Mouse (Mus musculus) spleen, adult 2 months (tissue): ENCODE results near the gene Bbc3. TPM values are rescaled to one million over a fixed set of nuclear protein-coding genes. Genes with fewer than 3 reads are reported as not detected.
"Not testable (repeated sequence)": the region's sequence is repeated elsewhere in the genome, so short reads cannot be mapped to it uniquely, and the experiment has no call there.

Experiments used
- DNase-seq, 2 experiments: peaks; one replicate each; pipeline versions ENCODE4 v3.0.0 to v3.0.0-alpha.2; 2012 to 2021; ENCODE audit warnings: low spot score in 2 of 2, low read depth in 1 of 2
- H3K27ac ChIP-seq: fragments of 200-500 bp; 2 replicates; pipeline ENCODE4 v1.5.1; 2012; ENCODE audit warnings: low read length, inconsistent platforms; ENCODE audit not compliant: insufficient read depth
- H3K27me3 ChIP-seq: fragments of 200-500 bp; 2 replicates; pipeline ENCODE4 v1.6.1; 2012; ENCODE audit warnings: mild to moderate bottlenecking, moderate library complexity, low read length, inconsistent platforms; ENCODE audit not compliant: control insufficient read depth, insufficient read depth
- H3K36me3 ChIP-seq: fragments of 200-500 bp; 2 replicates; pipeline ENCODE4 v1.6.1; 2012; ENCODE audit warnings: mild to moderate bottlenecking, low read length, inconsistent platforms; ENCODE audit not compliant: control insufficient read depth, insufficient read depth
- H3K4me1 ChIP-seq: fragments of 200-500 bp; 2 replicates; pipeline ENCODE4 v1.6.1; 2011; ENCODE audit warnings: inconsistent platforms; ENCODE audit not compliant: control insufficient read depth, insufficient read depth, insufficient read length
- H3K4me3 ChIP-seq: fragments of 200-500 bp; 2 replicates; pipeline ENCODE4 v1.5.1; 2011; ENCODE audit warnings: mild to moderate bottlenecking, inconsistent platforms; ENCODE audit not compliant: insufficient read depth, insufficient read length; ENCODE audit errors: extremely low read depth
- CTCF ChIP-seq: fragments of 200-500 bp; IDR thresholded peaks from 2 replicates; pipeline ENCODE4 v1.5.1; 2011; ENCODE audit warnings: mild to moderate bottlenecking, inconsistent platforms; ENCODE audit not compliant: insufficient read depth, insufficient read length, insufficient replicate concordance; ENCODE audit errors: extremely low read depth
- POLR2A ChIP-seq: fragments of 200-500 bp; IDR thresholded peaks from 2 replicates; pipeline ENCODE4 v1.6.1; 2011; ENCODE audit warnings: low read depth, low read length, inconsistent platforms
- WGBS: fragments of 180-500 bp; shearing (Covaris S2); methylation state at CpG from one replicate; pipeline ENCODE4 v1.1.7; 2018; 5-methylcytosine and 5-hydroxymethylcytosine counted together
- polyA plus RNA-seq: library from polyadenylated mRNA; depleted of rRNA; stranded (reverse); fragments of >200 nt; gene quantifications from 2 replicates; pipeline ENCODE4 v1.2.3, GENCODE M21; 2012

The Bbc3 gene
- polyA plus RNA-seq, 1 experiment, result 22.9 TPM

- no peak for DNase-seq
- no peak for TF ChIP-seq CTCF
- no peak for TF ChIP-seq POLR2A
- Histone ChIP-seq H3K36me3 (no peaks in the 10 kb centered on the region), H3K4me3 (no peak overlapping the region), H3K4me1 (peaks cover 14% of the 10 kb centered on the region), H3K27me3 (no peaks in the 10 kb centered on the region), H3K27ac (no peak overlapping the region)
- 85% methylated on average over 5 of the region's 5 CpGs for WGBS
Observed at GRCm38 (mm10) chr7:16298927-16299326, 9.3 kb upstream of the Bbc3 start.

GRCm38 (mm10) chr7:16299419-16300035, 8.7 kb upstream of the Bbc3 start:
- DNase-seq, result peak in 1 of 2 experiments; percentile 82
- TF ChIP-seq CTCF (no peak), POLR2A (no peak)
- Histone ChIP-seq H3K27me3 (no peaks in the 10 kb centered on the region), H3K4me1 (peaks cover 14% of the 10 kb centered on the region), H3K4me3 (peak overlapping the region; percentile 16; the same call in 1 of the 2 replicates), H3K36me3 (no peaks in the 10 kb centered on the region), H3K27ac (no peak overlapping the region)
- WGBS, result 1% methylated on average over 52 of the region's 52 CpGs

GRCm38 (mm10) chr7:16307141-16307540, 1.1 kb upstream of the Bbc3 start:
- H3K27ac ChIP-seq, H3K4me3 ChIP-seq, DNase-seq, H3K36me3 ChIP-seq, H3K27me3 ChIP-seq: not testable (repeated sequence)
- 78% methylated on average over 6 of the region's 6 CpGs for WGBS
- H3K4me1 ChIP-seq, result peaks cover 22% of the 10 kb centered on the region

- peak in 1 of 2 experiments; percentile 31 for DNase-seq
- WGBS, result 16% methylated on average over 16 of the region's 16 CpGs
- no peaks in the 10 kb centered on the region; the same call in 1 of the 2 replicates for H3K36me3 ChIP-seq
- peaks cover 5% of the 10 kb centered on the region; the same call in 1 of the 2 replicates for H3K27me3 ChIP-seq
- peak overlapping the region; percentile 43; the same call in 1 of the 2 replicates for H3K4me3 ChIP-seq
- no peak for TF ChIP-seq POLR2A
- no peak for TF ChIP-seq CTCF
- peak overlapping the region; percentile 78 for H3K27ac ChIP-seq
- H3K4me1 ChIP-seq, result peaks cover 32% of the 10 kb centered on the region
Observed at GRCm38 (mm10) chr7:16308555-16309317, 543 bp downstream of the Bbc3 start.

GRCm38 (mm10) chr7:16309318-16310019, 1.3 kb downstream of the Bbc3 start:
- H3K36me3 ChIP-seq, result no peaks in the 10 kb centered on the region; the same call in 1 of the 2 replicates
- peak in 1 of 2 experiments; percentile 87 for DNase-seq
- WGBS, result 2% methylated on average over 61 of the region's 61 CpGs
- H3K27me3 ChIP-seq, result peaks cover 5% of the 10 kb centered on the region; the same call in 1 of the 2 replicates
- H3K27ac ChIP-seq, result peak overlapping the region; percentile 91
- peak overlapping the region; percentile 88 for H3K4me3 ChIP-seq
- TF ChIP-seq CTCF, result no peak
- peaks cover 35% of the 10 kb centered on the region for H3K4me1 ChIP-seq

- TF ChIP-seq POLR2A (no peak), CTCF (peak; percentile 81)
- WGBS, result under 1% methylated on average over 51 of the region's 56 CpGs
- H3K4me1 ChIP-seq, result peaks cover 35% of the 10 kb centered on the region
Observed at GRCm38 (mm10) chr7:16310020-16310520, 1.9 kb downstream of the Bbc3 start.

More at GRCm38 (mm10) chr7:16310020-16310520, 1.9 kb downstream of the Bbc3 start:
- peak; percentile 77 to 78 for DNase-seq
- Histone ChIP-seq H3K4me3 (peak overlapping the region; percentile 88), H3K27me3 (peaks cover 5% of the 10 kb centered on the region; the same call in 1 of the 2 replicates), H3K27ac (peak overlapping the region; percentile 91), H3K36me3 (no peaks in the 10 kb centered on the region; the same call in 1 of the 2 replicates)
